Comparison of ENCODE assay signal across 10 mouse cellular contexts in the genomic region with DNA sequence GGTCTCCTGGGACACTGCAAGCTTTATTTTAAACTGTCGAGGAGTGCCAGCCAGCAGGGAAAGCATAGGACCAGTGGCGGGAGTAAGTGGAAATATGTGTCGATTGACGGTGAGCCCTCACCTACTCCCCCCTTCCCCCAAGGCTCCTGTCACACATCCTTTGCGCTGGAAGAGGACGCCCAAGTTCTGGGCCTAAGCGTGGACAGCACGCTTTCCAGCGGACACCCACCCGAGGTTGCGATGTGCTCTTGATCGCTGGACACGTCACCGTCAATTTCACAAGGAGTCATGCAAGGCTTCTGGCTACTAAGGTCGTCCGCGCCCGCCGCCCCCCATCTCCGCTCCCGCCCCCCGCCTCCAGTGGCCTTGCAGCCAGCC. TPM values are rescaled to one million over a fixed set of nuclear protein-coding genes. Genes with fewer than 3 reads are reported as not detected.
DNase-seq lines count a peak whose midpoint lies in the region; ATAC-seq and TF ChIP-seq lines count a peak whose summit lies in the region.
"Had no signal": no experiment of that assay in that cellular context is flagged by ENCODE, and none has a peak within 500 bp of the region (broad histone marks: within the 10 kb centered on the region; RNA-seq: fewer than 3 reads in every experiment).

No protein-coding gene starts in this region.

- peak; percentile 66 for DNase-seq in cerebellum, adult 9-10 months
- DNase-seq in cerebellum, postnatal 10 days = no peak
- no peak for DNase-seq in liver, embryonic 14.5 days (ENCODE audit: low read depth in 3 of 3, low spot score in 3 of 3)
- DNase-seq in spleen, adult 18-20 months = no peak
- DNase-seq in thymus, postnatal 10 days (ENCODE audit: low spot score in 2 of 2) = no peak
- no peak for DNase-seq in Muller cell, postnatal 12 days (ENCODE audit: inconsistent ontology term)

- H3K9me3 ChIP-seq in ES-Bruce4 (replicated peaks; ENCODE audit: control insufficient read depth, insufficient read depth, low read length, poor library complexity, severe bottlenecking) = no peaks in the 10 kb centered on the region
- H3K9me3 ChIP-seq in heart, embryonic 13.5 days = no peaks in the 10 kb centered on the region
- H3K9me3 ChIP-seq in liver, embryonic 14.5 days (ENCODE audit: control insufficient read depth, low read length) = no peaks in the 10 kb centered on the region

- no peaks in the 10 kb centered on the region for H3K36me3 ChIP-seq in ES-Bruce4 (ENCODE audit: control insufficient read depth, insufficient read depth, low read length, poor library complexity, severe bottlenecking)
- no peaks in the 10 kb centered on the region for H3K36me3 ChIP-seq in heart, embryonic 13.5 days
- no peaks in the 10 kb centered on the region for H3K36me3 ChIP-seq in liver, embryonic 14.5 days (replicated peaks; ENCODE audit: control insufficient read depth, insufficient read depth, low read depth)

- TF ChIP-seq CTCF in ES-Bruce4 (IDR thresholded peaks at IDR 0.05; ENCODE audit: low read depth, low read length) = no peak
- no peak for TF ChIP-seq CTCF in liver, embryonic 14.5 days (IDR thresholded peaks at IDR 0.05; ENCODE audit: low read depth)

- H3K4me1 ChIP-seq in ES-Bruce4 (ENCODE audit: control insufficient read depth, insufficient read depth, low read length) = no peaks in the 10 kb centered on the region
- peaks cover 36% of the 10 kb centered on the region for H3K4me1 ChIP-seq in heart, embryonic 13.5 days
- no peaks in the 10 kb centered on the region for H3K4me1 ChIP-seq in liver, embryonic 14.5 days (replicated peaks; ENCODE audit: control insufficient read depth in 2 of 2, insufficient read depth in 2 of 2, low read length in 1 of 2)

- TF ChIP-seq EP300 in ES-Bruce4 (IDR thresholded peaks at IDR 0.05; ENCODE audit: insufficient read depth, low read depth, low read length) = no peak
- TF ChIP-seq EP300 in liver, embryonic 14.5 days (IDR thresholded peaks at IDR 0.05; ENCODE audit: low read depth) = no peak

- H3K9ac ChIP-seq in ES-Bruce4 (ENCODE audit: low read depth, poor library complexity, severe bottlenecking) = peak overlapping the region; percentile 94
- H3K9ac ChIP-seq in heart, embryonic 13.5 days = peak overlapping the region; percentile 93
- no peak overlapping the region for H3K9ac ChIP-seq in liver, embryonic 14.5 days (replicated peaks)

- 2% methylated on average over 22 of the region's 22 CpGs for WGBS in heart, embryonic 13.5 days
- WGBS in liver, embryonic 14.5 days (ENCODE audit: insufficient replicate concordance) = 2% methylated on average over 22 of the region's 22 CpGs

- peak overlapping the region; percentile 62 for H3K4me3 ChIP-seq in ES-Bruce4 (ENCODE audit: low read depth, low read length)
- peak overlapping the region; percentile 75 for H3K4me3 ChIP-seq in heart, embryonic 13.5 days
- H3K4me3 ChIP-seq in liver, embryonic 14.5 days (ENCODE audit: insufficient read depth in 1 of 2, low read depth in 2 of 2, low read length in 2 of 2) = peak overlapping the region; percentile 44 to 53
- H3K4me3 ChIP-seq: myocyte had no signal

- H3K27ac ChIP-seq in ES-Bruce4 (ENCODE audit: insufficient read depth, low read length) = no peak overlapping the region
- H3K27ac ChIP-seq in heart, embryonic 13.5 days (replicated peaks) = peak overlapping the region; percentile 94
- no peak overlapping the region for H3K27ac ChIP-seq in liver, embryonic 14.5 days

- H3K27me3 ChIP-seq in ES-Bruce4 (ENCODE audit: control insufficient read depth, insufficient read depth, low read length, poor library complexity, severe bottlenecking) = peaks cover 5% of the 10 kb centered on the region; the same call in 1 of the 2 replicates
- peaks cover 71% of the 10 kb centered on the region for H3K27me3 ChIP-seq in heart, embryonic 13.5 days (replicated peaks)
- H3K27me3 ChIP-seq in liver, embryonic 14.5 days (ENCODE audit: control insufficient read depth, insufficient read depth, low read length) = peaks cover 53% of the 10 kb centered on the region

- ATAC-seq in heart, embryonic 13.5 days (ENCODE audit: extremely low read depth, insufficient number of reproducible peaks, low FRiP score, low TSS enrichment) = peak; percentile 17; the same call in 1 of the 2 replicates
- no peak for ATAC-seq in liver, embryonic 14.5 days (ENCODE audit: insufficient read depth)

- TF ChIP-seq POLR2A in ES-Bruce4 (IDR thresholded peaks at IDR 0.05; ENCODE audit: insufficient read depth, low read length) = no peak

- H3K4me2 ChIP-seq in heart, embryonic 13.5 days = peak overlapping the region; percentile 86
- peak overlapping the region; percentile 53 for H3K4me2 ChIP-seq in liver, embryonic 14.5 days (ENCODE audit: low read depth)

RNA-seq across cellular contexts. Expression of a gene that starts 0.3 kb away (rescaled TPM):
- 38.5 and 38.7 TPM in 2 replicates for polyA plus RNA-seq in ES-Bruce4 (2011; ENCODE audit: insufficient read depth, insufficient read length, low read depth, missing spikeins)
- polyA plus RNA-seq in heart, embryonic 13.5 days (2015; fragmentation: Nextera tagmentation; extraction: Ambion mirVana) = 44.8 and 45.8 TPM in 2 replicates
- 6.4 and 6.5 TPM in 2 replicates for polyA plus RNA-seq in liver, embryonic 14.5 days (2012; rRNA removed)
- polyA plus RNA-seq in liver, embryonic 14.5 days (2014; fragmentation: Nextera tagmentation; extraction: Ambion mirVana) = 7.0 and 8.0 TPM in 2 replicates

RNA-seq across cellular contexts. Expression of a gene that starts 26.4 kb away (rescaled TPM):
- polyA plus RNA-seq in ES-Bruce4 (2011; ENCODE audit: insufficient read depth, insufficient read length, low read depth, missing spikeins) = not detected in 2 replicates
- polyA plus RNA-seq in heart, embryonic 13.5 days (2015; fragmentation: Nextera tagmentation; extraction: Ambion mirVana) = not detected in 2 replicates
- not detected in 2 replicates for polyA plus RNA-seq in liver, embryonic 14.5 days (2012; rRNA removed)
- not detected in 2 replicates for polyA plus RNA-seq in liver, embryonic 14.5 days (2014; fragmentation: Nextera tagmentation; extraction: Ambion mirVana)
- polyA plus RNA-seq: C2C12 had no signal
